Mouse (Mus musculus): ENCODE measurements around the gene Ccdc39. TPM values are rescaled to one million over a fixed set of nuclear protein-coding genes. Genes with fewer than 3 reads are reported as not detected.

Gene Ccdc39
- polyA plus RNA-seq, 1 experiment: not detected

DNA sequence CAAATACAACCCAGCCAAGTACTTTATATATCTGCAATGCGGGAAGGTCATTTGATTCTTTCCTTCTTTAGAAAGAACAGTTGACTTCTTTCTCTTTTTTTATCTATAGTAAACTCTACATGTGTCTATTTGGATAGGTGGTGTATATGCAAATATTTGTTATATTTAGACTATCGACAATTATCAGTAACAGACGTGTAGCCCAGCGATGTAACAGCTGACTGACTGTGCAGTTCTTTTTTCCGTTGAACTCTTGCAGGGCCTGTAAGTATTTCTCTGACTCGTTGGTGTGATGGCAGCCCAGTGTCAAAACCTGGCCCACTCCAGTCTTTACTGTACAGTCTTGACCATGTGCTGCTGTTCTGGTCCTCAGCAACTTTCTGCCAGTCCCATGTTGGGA, 2.5 kb upstream of the Ccdc39 start:
- whole genome bisulfite sequencing: 60% methylated on average over 6 of the region's 6 CpGs
- no peaks in the 10 kb centered on the region for H3K27me3 ChIP-seq (ENCODE audit: control insufficient read depth, insufficient read depth, low read length)
- H3K36me3 ChIP-seq (ENCODE audit: control insufficient read depth, insufficient read depth, low read length): no peaks in the 10 kb centered on the region
- TF ChIP-seq CTCF (IDR thresholded peaks at IDR 0.05; ENCODE audit: extremely low read depth, insufficient read length, insufficient replicate concordance, low read depth, low read length) (no peak), POLR2A (IDR thresholded peaks at IDR 0.05; ENCODE audit: low read depth, low read length) (no peak)
- H3K4me1 ChIP-seq (ENCODE audit: control insufficient read depth, insufficient read depth, insufficient read length, low read length): 0 out of 2 replicates have a peak, but pooled peaks cover 3% of the 10 kb centered on the region
- H3K4me3 ChIP-seq (ENCODE audit: low read depth, low read length): no peak overlapping the region
- no peak overlapping the region for H3K27ac ChIP-seq (ENCODE audit: insufficient read depth, low read depth, low read length)

DNA sequence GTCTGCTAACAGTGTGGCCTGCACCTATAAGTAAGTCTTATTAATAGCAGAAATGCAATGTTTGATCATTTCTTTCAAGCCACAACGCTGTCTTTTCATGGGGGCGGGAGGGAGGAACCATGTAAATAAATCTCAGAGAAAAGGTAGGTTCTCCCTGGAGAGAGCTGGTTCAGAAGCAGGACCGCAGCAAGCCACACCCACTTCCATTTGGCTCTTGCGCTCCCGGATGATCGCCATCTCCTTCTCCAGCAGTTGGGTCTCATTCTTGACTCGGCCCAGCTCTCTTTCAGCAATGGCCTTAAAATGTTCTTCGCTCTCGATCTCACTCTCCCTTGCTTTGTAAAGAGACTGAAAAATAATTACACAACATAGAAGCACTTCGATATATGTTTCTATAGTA, 5.2 kb downstream of the Ccdc39 start:
- Histone ChIP-seq H3K27ac (ENCODE audit: insufficient read depth, low read depth, low read length) (no peak overlapping the region), H3K36me3 (ENCODE audit: control insufficient read depth, insufficient read depth, low read length) (no peaks in the 10 kb centered on the region), H3K4me3 (ENCODE audit: low read depth, low read length) (peak overlapping the region; percentile 31; the same call in 1 of the 2 replicates), H3K27me3 (ENCODE audit: control insufficient read depth, insufficient read depth, low read length) (no peaks in the 10 kb centered on the region), H3K4me1 (ENCODE audit: control insufficient read depth, insufficient read depth, insufficient read length, low read length) (0 out of 2 replicates have a peak, but pooled peaks cover 2% of the 10 kb centered on the region)
- 42% methylated on average over 10 of the region's 10 CpGs for WGBS
- TF ChIP-seq POLR2A (IDR thresholded peaks at IDR 0.05; ENCODE audit: low read depth, low read length) (no peak), CTCF (IDR thresholded peaks at IDR 0.05; ENCODE audit: extremely low read depth, insufficient read length, insufficient replicate concordance, low read depth, low read length) (no peak)

DNA sequence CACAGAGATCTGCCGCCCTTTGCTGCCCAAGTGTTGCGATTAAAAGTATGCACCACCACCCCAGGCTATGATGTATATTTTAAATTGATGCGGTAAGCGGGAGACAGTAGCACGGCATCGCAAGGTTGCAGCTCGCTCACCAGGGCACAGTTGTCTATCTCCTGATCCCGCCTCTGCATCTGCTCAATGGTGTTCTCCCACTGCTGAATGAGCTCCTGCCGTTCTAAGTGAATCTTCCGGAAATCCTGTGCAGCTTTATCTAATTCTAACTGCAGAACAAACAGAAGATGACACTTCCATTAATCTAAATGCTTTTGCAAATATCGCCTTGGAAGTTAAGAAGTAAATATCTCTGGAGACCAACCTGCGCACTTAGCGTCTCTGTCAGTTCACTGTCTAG, 7.5 kb downstream of the Ccdc39 start:
- no peak for TF ChIP-seq POLR2A (IDR thresholded peaks at IDR 0.05; ENCODE audit: low read depth, low read length)
- no peak for TF ChIP-seq CTCF (IDR thresholded peaks at IDR 0.05; ENCODE audit: extremely low read depth, insufficient read length, insufficient replicate concordance, low read depth, low read length)
- H3K27me3 ChIP-seq (ENCODE audit: control insufficient read depth, insufficient read depth, low read length): no peaks in the 10 kb centered on the region
- H3K4me3 ChIP-seq (ENCODE audit: low read depth, low read length): no peak overlapping the region
- H3K36me3 ChIP-seq (ENCODE audit: control insufficient read depth, insufficient read depth, low read length): no peaks in the 10 kb centered on the region
- H3K4me1 ChIP-seq (ENCODE audit: control insufficient read depth, insufficient read depth, insufficient read length, low read length): no peaks in the 10 kb centered on the region
- WGBS: 83% methylated on average over 13 of the region's 13 CpGs
- H3K27ac ChIP-seq (ENCODE audit: insufficient read depth, low read depth, low read length): no peak overlapping the region

DNA sequence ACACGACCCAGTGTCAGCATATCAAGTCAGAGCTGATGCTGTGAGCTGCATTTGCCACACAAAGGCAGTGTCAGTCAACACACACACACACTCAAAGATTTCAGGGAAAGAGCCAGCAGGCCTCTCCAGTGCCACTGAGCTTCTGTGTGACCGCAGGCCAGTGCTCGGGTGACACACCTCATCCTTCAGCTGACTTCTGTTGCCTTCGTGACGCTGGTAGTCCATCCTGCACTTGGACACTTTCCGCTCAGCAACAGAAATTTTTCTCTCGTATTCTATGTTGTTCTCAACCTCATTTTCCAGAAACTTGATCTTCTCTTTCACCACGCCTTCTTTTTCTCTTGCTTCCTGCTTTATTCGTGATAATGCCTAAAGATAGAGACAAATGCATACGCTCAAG, 11.8 kb downstream of the Ccdc39 start:
- Histone ChIP-seq H3K4me1 (ENCODE audit: control insufficient read depth, insufficient read depth, insufficient read length, low read length) (no peaks in the 10 kb centered on the region), H3K27ac (ENCODE audit: insufficient read depth, low read depth, low read length) (no peak overlapping the region), H3K27me3 (ENCODE audit: control insufficient read depth, insufficient read depth, low read length) (no peaks in the 10 kb centered on the region), H3K4me3 (ENCODE audit: low read depth, low read length) (no peak overlapping the region), H3K36me3 (ENCODE audit: control insufficient read depth, insufficient read depth, low read length) (no peaks in the 10 kb centered on the region)
- WGBS: 83% methylated on average over 10 of the region's 10 CpGs
- TF ChIP-seq CTCF (IDR thresholded peaks at IDR 0.05; ENCODE audit: extremely low read depth, insufficient read length, insufficient replicate concordance, low read depth, low read length) (no peak), POLR2A (IDR thresholded peaks at IDR 0.05; ENCODE audit: low read depth, low read length) (no peak)

DNA sequence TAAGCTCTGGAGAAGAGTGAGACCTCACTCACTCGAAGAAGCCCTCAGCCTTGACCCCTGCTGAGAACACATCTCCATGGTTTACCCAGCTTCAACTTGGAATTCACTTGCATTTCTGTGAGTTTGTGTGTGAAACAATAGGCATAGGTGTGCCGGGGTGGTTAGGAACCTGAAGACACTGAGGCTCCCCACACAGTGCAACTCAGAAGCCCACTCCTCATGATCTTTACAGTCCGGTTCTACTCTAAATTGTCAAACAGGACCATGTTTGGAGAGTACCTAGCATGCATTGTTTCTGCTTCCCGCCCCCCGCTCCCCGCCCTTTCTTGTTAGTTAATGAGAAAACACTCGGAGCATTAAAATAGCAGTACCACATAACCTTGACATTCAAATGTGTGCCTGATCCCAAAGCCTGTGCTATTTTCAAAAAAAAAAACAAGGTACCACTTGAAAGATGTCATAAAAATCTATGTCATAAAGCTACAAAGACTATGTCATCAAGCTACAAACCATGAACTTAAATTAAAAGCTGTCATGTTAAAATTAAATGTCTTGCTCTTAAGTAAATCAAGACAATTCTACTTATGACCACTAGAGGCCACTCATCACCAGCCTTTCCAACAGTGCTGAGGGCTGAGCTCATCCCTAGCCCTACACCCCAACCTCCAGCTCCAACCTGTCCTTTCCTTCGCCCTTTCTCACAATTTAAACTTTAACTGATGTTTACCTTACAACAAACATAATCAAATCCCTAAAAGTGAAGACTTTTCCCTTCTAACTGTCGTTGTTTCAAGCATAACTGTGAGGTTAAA, 19.8 kb downstream of the Ccdc39 start:
- Histone ChIP-seq H3K27me3 (ENCODE audit: control insufficient read depth, insufficient read depth, low read length) (no peaks in the 10 kb centered on the region), H3K36me3 (ENCODE audit: control insufficient read depth, insufficient read depth, low read length) (no peaks in the 10 kb centered on the region), H3K4me3 (ENCODE audit: low read depth, low read length) (no peak overlapping the region), H3K4me1 (ENCODE audit: control insufficient read depth, insufficient read depth, insufficient read length, low read length) (no peaks in the 10 kb centered on the region), H3K27ac (ENCODE audit: insufficient read depth, low read depth, low read length) (no peak overlapping the region)
- peak; percentile 81; the same call in 1 of the 2 replicates for TF ChIP-seq CTCF (IDR thresholded peaks at IDR 0.05; ENCODE audit: extremely low read depth, insufficient read length, insufficient replicate concordance, low read depth, low read length)
- no peak for TF ChIP-seq POLR2A (IDR thresholded peaks at IDR 0.05; ENCODE audit: low read depth, low read length)
- WGBS: 33% methylated on average over 9 of the region's 9 CpGs

DNA sequence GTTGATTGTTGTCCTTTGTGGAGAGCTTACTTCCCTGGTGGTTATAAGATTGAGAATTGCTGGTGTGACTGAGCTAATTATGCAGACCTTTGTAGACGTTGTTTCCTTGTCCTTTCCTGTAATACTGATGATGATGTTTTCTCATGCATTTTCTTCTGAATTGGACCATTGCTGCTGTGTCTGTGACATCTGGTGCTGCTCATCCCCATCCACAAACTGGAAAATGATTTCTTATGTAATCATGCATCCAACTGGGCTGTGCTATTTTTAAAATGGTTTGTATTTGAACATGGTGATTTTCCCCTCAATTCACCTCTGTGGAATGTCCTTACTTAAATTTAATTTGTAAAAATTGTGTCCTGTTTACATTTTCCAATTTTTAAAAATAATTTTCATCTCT, 37.0 kb downstream of the Ccdc39 start:
- H3K4me3 ChIP-seq (ENCODE audit: low read depth, low read length): no peak overlapping the region
- no peaks in the 10 kb centered on the region for H3K4me1 ChIP-seq (ENCODE audit: control insufficient read depth, insufficient read depth, insufficient read length, low read length)
- H3K27ac ChIP-seq (ENCODE audit: insufficient read depth, low read depth, low read length): no peak overlapping the region
- H3K27me3 ChIP-seq (ENCODE audit: control insufficient read depth, insufficient read depth, low read length): no peaks in the 10 kb centered on the region
- WGBS: 96% methylated on average over 1 of the region's 1 CpGs
- H3K36me3 ChIP-seq (ENCODE audit: control insufficient read depth, insufficient read depth, low read length): peaks cover 43% of the 10 kb centered on the region
- TF ChIP-seq CTCF (IDR thresholded peaks at IDR 0.05; ENCODE audit: extremely low read depth, insufficient read length, insufficient replicate concordance, low read depth, low read length) (no peak), POLR2A (IDR thresholded peaks at IDR 0.05; ENCODE audit: low read depth, low read length) (no peak)

DNA sequence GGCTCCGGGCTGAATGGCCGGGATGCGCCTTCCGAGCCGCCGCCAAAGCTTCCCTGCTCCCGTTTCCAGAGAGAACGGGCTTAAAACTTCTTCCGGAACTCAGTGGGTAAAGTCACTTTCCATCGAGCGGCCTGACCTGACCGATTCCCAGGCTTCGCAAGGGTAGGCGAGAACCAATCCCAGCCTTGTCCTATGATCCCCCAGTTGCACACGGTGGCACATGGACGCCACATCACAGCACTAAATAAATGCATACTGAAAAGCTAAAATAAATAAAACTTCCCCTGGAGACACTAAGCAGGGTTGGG, 43.6 kb downstream of the Ccdc39 start:
- Histone ChIP-seq H3K4me1 (ENCODE audit: control insufficient read depth, insufficient read depth, insufficient read length, low read length) (0 out of 2 replicates have a peak, but pooled peaks cover 1% of the 10 kb centered on the region), H3K27ac (ENCODE audit: insufficient read depth, low read depth, low read length) (peak overlapping the region; percentile 77), H3K4me3 (ENCODE audit: low read depth, low read length) (peak overlapping the region; percentile 83), H3K36me3 (ENCODE audit: control insufficient read depth, insufficient read depth, low read length) (peaks cover 13% of the 10 kb centered on the region), H3K27me3 (ENCODE audit: control insufficient read depth, insufficient read depth, low read length) (no peaks in the 10 kb centered on the region)
- under 1% methylated on average over 16 of the region's 16 CpGs for WGBS
- TF ChIP-seq POLR2A (IDR thresholded peaks at IDR 0.05; ENCODE audit: low read depth, low read length) (no peak), CTCF (IDR thresholded peaks at IDR 0.05; ENCODE audit: extremely low read depth, insufficient read length, insufficient replicate concordance, low read depth, low read length) (no peak)
